ENCODE assay signal across 10 mouse cellular contexts in the genomic region with DNA sequence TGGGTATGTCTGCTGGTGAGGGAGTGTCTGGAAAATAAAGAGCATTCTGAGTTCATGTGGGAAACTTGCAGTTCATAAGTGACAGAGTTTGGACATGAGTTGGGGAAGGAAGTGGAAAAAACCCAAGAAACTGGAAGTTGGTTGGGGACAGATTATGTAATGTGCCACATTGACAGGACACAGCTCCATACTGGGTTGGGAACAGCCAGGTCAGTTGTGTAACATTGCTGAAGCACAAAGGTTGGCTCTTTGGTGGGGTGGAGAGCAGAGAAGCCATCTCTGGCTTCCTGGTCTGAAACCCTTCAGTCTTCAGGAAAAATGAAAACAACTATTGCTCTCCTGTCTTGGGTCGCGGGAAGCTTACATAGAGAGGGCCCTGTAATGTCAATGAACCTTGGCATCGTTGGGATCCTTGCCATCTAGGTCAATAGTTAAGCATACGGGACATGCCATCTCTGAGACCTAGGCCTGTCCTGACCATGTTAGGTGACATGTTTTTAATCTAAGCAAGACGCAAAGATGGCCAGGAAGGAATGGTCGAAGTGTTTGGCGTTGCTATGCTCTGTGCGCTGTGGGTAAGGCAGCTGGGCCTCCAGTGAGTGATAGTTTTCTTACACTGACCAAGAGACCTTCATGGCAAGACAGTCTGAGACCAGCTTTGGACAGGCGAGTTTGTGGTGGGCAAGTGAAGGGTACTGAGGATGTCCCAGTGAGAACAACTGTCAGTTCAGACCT. TPM values are rescaled to one million over a fixed set of nuclear protein-coding genes. Genes with fewer than 3 reads are reported as not detected.
A peak's percentile ranks its signal among the peaks of the same experiment; 100 is the strongest.
DNase-seq lines count a peak whose midpoint lies in the region; ATAC-seq and TF ChIP-seq lines count a peak whose summit lies in the region.
"Had no signal": no experiment of that assay in that cellular context is flagged by ENCODE, and none has a peak within 500 bp of the region (broad histone marks: within the 10 kb centered on the region; RNA-seq: fewer than 3 reads in every experiment).

No protein-coding gene starts in this region.

- TF ChIP-seq POLR2A in kidney, adult 2 months (IDR thresholded peaks at IDR 0.05; ENCODE audit: low read depth, low read length): no peak

- H3K9me3 ChIP-seq in embryonic facial prominence, embryonic 11.5 days (replicated peaks; ENCODE audit: control insufficient read depth, low read length): no peaks in the 10 kb centered on the region
- H3K9me3 ChIP-seq in intestine, embryonic 14.5 days (ENCODE audit: control insufficient read depth, low read length): no peaks in the 10 kb centered on the region

- peak overlapping the region; percentile 69 for H3K27ac ChIP-seq in kidney, adult 2 months (ENCODE audit: insufficient read depth, low read depth, low read length)
- H3K27ac ChIP-seq in embryonic facial prominence, embryonic 11.5 days (replicated peaks; ENCODE audit: low read depth, low read length): peak overlapping the region; percentile 6; the same call in 1 of the 2 replicates
- H3K27ac ChIP-seq in intestine, embryonic 14.5 days (ENCODE audit: low read depth): peak overlapping the region; percentile 79

- ATAC-seq in embryonic facial prominence, embryonic 11.5 days (replicated peaks; ENCODE audit: insufficient number of reproducible peaks, low FRiP score, low TSS enrichment, low read depth): no peak
- ATAC-seq in intestine, embryonic 14.5 days (replicated peaks; ENCODE audit: low FRiP score, low TSS enrichment, low read depth): no peak; the same call in 1 of the 2 replicates
- ATAC-seq in megakaryocyte progenitor cell, adult 5-6 weeks (replicated peaks; ENCODE audit: poor library complexity): 0 out of 2 replicates have a peak, but pooled peaks have one; percentile 16

- 80% methylated on average over 9 of the region's 9 CpGs for WGBS in kidney, adult 2 months
- WGBS in embryonic facial prominence, embryonic 11.5 days: 88% methylated on average over 9 of the region's 9 CpGs
- WGBS in intestine, embryonic 14.5 days: 89% methylated on average over 9 of the region's 9 CpGs

- H3K9ac ChIP-seq in embryonic facial prominence, embryonic 11.5 days (replicated peaks; ENCODE audit: low read length): peak overlapping the region; percentile 77
- H3K9ac ChIP-seq in intestine, embryonic 14.5 days (ENCODE audit: low read length): peak overlapping the region; percentile 84; the same call in 1 of the 2 replicates

- DNase-seq in kidney, adult 2 months: peak; percentile 62
- DNase-seq in kidney, postnatal 4 days: no peak
- DNase-seq in embryonic facial prominence, embryonic 11.5 days (ENCODE audit: low spot score): no peak
- DNase-seq in intestine, embryonic 14.5 days (ENCODE audit: low spot score): no peak
- DNase-seq in layer of hippocampus, postnatal 25 days (ENCODE audit: extremely low spot score in 1 of 2, low spot score in 1 of 2): no peak
- DNase-seq in retina, embryonic 14.5 days (ENCODE audit: low spot score): no peak
- DNase-seq in frontal cortex, adult 2 months (ENCODE audit: extremely low spot score in 1 of 2, low spot score in 1 of 2): no peak

- TF ChIP-seq CTCF in kidney, adult 2 months (conservative IDR thresholded peaks at IDR 0.05; ENCODE audit: insufficient read depth, insufficient read length, low read depth, low read length): no peak

- H3K4me2 ChIP-seq in embryonic facial prominence, embryonic 11.5 days (ENCODE audit: low read depth, low read length): no peak overlapping the region
- peak overlapping the region; percentile 59 for H3K4me2 ChIP-seq in intestine, embryonic 14.5 days (ENCODE audit: low read length)

- no peaks in the 10 kb centered on the region for H3K27me3 ChIP-seq in kidney, adult 2 months (replicated peaks; ENCODE audit: control insufficient read depth, insufficient read depth, low read length)
- H3K27me3 ChIP-seq in embryonic facial prominence, embryonic 11.5 days (ENCODE audit: control insufficient read depth, insufficient read depth, low read length): no peaks in the 10 kb centered on the region
- no peaks in the 10 kb centered on the region for H3K27me3 ChIP-seq in intestine, embryonic 14.5 days (replicated peaks; ENCODE audit: control insufficient read depth, insufficient read depth, low read length)

- peak overlapping the region; percentile 76; the same call in 1 of the 2 replicates for H3K4me3 ChIP-seq in kidney, adult 2 months (ENCODE audit: insufficient read depth, low read depth, low read length)
- H3K4me3 ChIP-seq in embryonic facial prominence, embryonic 11.5 days (ENCODE audit: low read depth, low read length): no peak overlapping the region
- H3K4me3 ChIP-seq in intestine, embryonic 14.5 days (ENCODE audit: low read depth, low read length): no peak overlapping the region

- peaks cover 10% of the 10 kb centered on the region for H3K4me1 ChIP-seq in kidney, adult 2 months (ENCODE audit: control insufficient read depth, insufficient read depth, low read length)
- H3K4me1 ChIP-seq in embryonic facial prominence, embryonic 11.5 days (ENCODE audit: control insufficient read depth, insufficient read depth, low read length): no peaks in the 10 kb centered on the region
- H3K4me1 ChIP-seq in intestine, embryonic 14.5 days (replicated peaks; ENCODE audit: control insufficient read depth, insufficient read depth, low read length): peaks cover 34% of the 10 kb centered on the region

- H3K36me3 ChIP-seq in kidney, adult 2 months (ENCODE audit: control insufficient read depth, insufficient read depth, low read length): no peaks in the 10 kb centered on the region
- H3K36me3 ChIP-seq in embryonic facial prominence, embryonic 11.5 days (replicated peaks; ENCODE audit: control insufficient read depth, insufficient read depth, low read depth, low read length): no peaks in the 10 kb centered on the region
- H3K36me3 ChIP-seq in intestine, embryonic 14.5 days (ENCODE audit: control insufficient read depth, insufficient read depth, low read length): peaks cover 9% of the 10 kb centered on the region

RNA-seq across cellular contexts. Expression of a gene that starts 0.8 kb away (rescaled TPM):
- polyA plus RNA-seq in kidney, adult 2 months (2012; rRNA removed): 44.6 and 53.2 TPM in 2 replicates
- 10.9 and 16.6 TPM in 2 replicates for polyA plus RNA-seq in embryonic facial prominence, embryonic 11.5 days (2014; fragmentation: Nextera tagmentation; extraction: Ambion mirVana)
- 10.1 and 10.3 TPM in 2 replicates for polyA plus RNA-seq in intestine, embryonic 14.5 days (2014; fragmentation: Nextera tagmentation; extraction: Ambion mirVana)
- 14.4 and 14.9 TPM in 2 replicates for total RNA-seq in megakaryocyte progenitor cell, adult 5-6 weeks (2015)
- total RNA-seq in megakaryocyte progenitor cell, adult 5-6 weeks (2017): 15.0 and 18.8 TPM in 2 replicates
- 1 to 10 TPM; 6.3 to 7.6 TPM for total RNA-seq in layer of hippocampus, postnatal 25 days (2021)
- 14.4 and 17.2 TPM in 2 replicates for polyA plus RNA-seq in frontal cortex, adult 2 months (2012; rRNA removed)

RNA-seq across cellular contexts. Expression of a gene that starts 17.3 kb away (rescaled TPM):
- polyA plus RNA-seq in kidney, adult 2 months (2012; rRNA removed): 30.7 and 32.6 TPM in 2 replicates
- 10.2 and 14.0 TPM in 2 replicates for polyA plus RNA-seq in embryonic facial prominence, embryonic 11.5 days (2014; fragmentation: Nextera tagmentation; extraction: Ambion mirVana)
- polyA plus RNA-seq in intestine, embryonic 14.5 days (2014; fragmentation: Nextera tagmentation; extraction: Ambion mirVana): 17.5 TPM in 2 replicates
- 10.7 and 13.6 TPM in 2 replicates for total RNA-seq in megakaryocyte progenitor cell, adult 5-6 weeks (2015)
- 26.9 and 30.5 TPM in 2 replicates for total RNA-seq in megakaryocyte progenitor cell, adult 5-6 weeks (2017)
- 10 to 100 TPM; 82.6 to 99.8 TPM for total RNA-seq in layer of hippocampus, postnatal 25 days (2021)
- 99.8 and 113 TPM in 2 replicates for polyA plus RNA-seq in frontal cortex, adult 2 months (2012; rRNA removed)

RNA-seq across cellular contexts. Expression of a gene that starts 17.6 kb away (rescaled TPM):
- 17.5 and 19.5 TPM in 2 replicates for polyA plus RNA-seq in kidney, adult 2 months (2012; rRNA removed)
- 22.1 and 22.9 TPM in 2 replicates for polyA plus RNA-seq in embryonic facial prominence, embryonic 11.5 days (2014; fragmentation: Nextera tagmentation; extraction: Ambion mirVana)
- 33.6 and 35.2 TPM in 2 replicates for polyA plus RNA-seq in intestine, embryonic 14.5 days (2014; fragmentation: Nextera tagmentation; extraction: Ambion mirVana)
- total RNA-seq in megakaryocyte progenitor cell, adult 5-6 weeks (2015): 5.0 and 7.3 TPM in 2 replicates
- total RNA-seq in megakaryocyte progenitor cell, adult 5-6 weeks (2017): 4.9 and 5.4 TPM in 2 replicates
- total RNA-seq in layer of hippocampus, postnatal 25 days (2021): 10 to 100 TPM; 19.7 to 21.7 TPM
- polyA plus RNA-seq in frontal cortex, adult 2 months (2012; rRNA removed): 31.3 and 38.3 TPM in 2 replicates

RNA-seq across cellular contexts. Expression of a gene that starts 55.6 kb away (rescaled TPM):
- polyA plus RNA-seq in kidney, adult 2 months (2012; rRNA removed): 3.6 and 4.8 TPM in 2 replicates
- polyA plus RNA-seq in embryonic facial prominence, embryonic 11.5 days (2014; fragmentation: Nextera tagmentation; extraction: Ambion mirVana): 0.64 and 1.2 TPM in 2 replicates
- polyA plus RNA-seq in intestine, embryonic 14.5 days (2014; fragmentation: Nextera tagmentation; extraction: Ambion mirVana): 16.2 and 46.3 TPM in 2 replicates
- not detected in 2 replicates for total RNA-seq in megakaryocyte progenitor cell, adult 5-6 weeks (2015)
- not detected in 2 replicates for total RNA-seq in megakaryocyte progenitor cell, adult 5-6 weeks (2017)
- total RNA-seq in layer of hippocampus, postnatal 25 days (2021): not detected
- polyA plus RNA-seq in frontal cortex, adult 2 months (2012; rRNA removed): 3.6 and 5.9 TPM in 2 replicates
- total RNA-seq: neutrophil, adult 5-6 weeks had no signal
- polyA plus RNA-seq: erythroblast, embryonic 14.5 days had no signal

RNA-seq across cellular contexts. Expression of a gene that starts 56.2 kb away (rescaled TPM):
- polyA plus RNA-seq in kidney, adult 2 months (2012; rRNA removed): 41.7 and 45.4 TPM in 2 replicates
- polyA plus RNA-seq in embryonic facial prominence, embryonic 11.5 days (2014; fragmentation: Nextera tagmentation; extraction: Ambion mirVana): 22.4 and 24.3 TPM in 2 replicates
- 23.5 and 32.0 TPM in 2 replicates for polyA plus RNA-seq in intestine, embryonic 14.5 days (2014; fragmentation: Nextera tagmentation; extraction: Ambion mirVana)
- total RNA-seq in megakaryocyte progenitor cell, adult 5-6 weeks (2015): 8.9 and 9.4 TPM in 2 replicates
- total RNA-seq in megakaryocyte progenitor cell, adult 5-6 weeks (2017): 5.5 and 7.4 TPM in 2 replicates
- total RNA-seq in layer of hippocampus, postnatal 25 days (2021): 10 to 100 TPM; 62.8 to 67.1 TPM
- 46.8 and 51.4 TPM in 2 replicates for polyA plus RNA-seq in frontal cortex, adult 2 months (2012; rRNA removed)

Comparison
In these comparisons a context has a peak if more than half of its experiments do, and no peak if none do; other contexts are left out.
1. H3K27ac ChIP-seq: peak in every context shown above with its lines; median percentile 79 in intestine, embryonic 14.5 days; 69 in kidney, adult 2 months; 6 in embryonic facial prominence, embryonic 11.5 days.